Comparison of ENCODE assay signal across 8 mouse cellular contexts in the genomic region with DNA sequence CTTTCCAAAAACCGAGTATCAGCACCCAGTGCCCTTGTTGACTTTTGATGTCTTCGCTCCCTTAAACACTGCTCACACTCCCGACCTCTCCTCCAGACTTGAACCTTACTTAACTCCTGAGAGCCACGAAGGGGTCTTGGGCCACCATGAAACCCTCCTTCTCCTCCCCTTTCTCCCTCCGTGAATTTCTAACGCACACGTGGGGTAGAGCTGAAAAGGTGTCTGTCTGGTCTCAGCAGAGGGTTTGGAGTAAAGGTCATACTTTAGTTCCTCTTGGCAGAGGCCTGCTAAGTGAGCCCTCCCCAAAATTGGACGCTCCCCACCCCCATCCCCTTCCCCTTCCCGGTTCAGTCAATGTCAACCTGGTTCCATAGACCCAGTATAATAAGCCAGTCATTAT. TPM values are rescaled to one million over a fixed set of nuclear protein-coding genes. Genes with fewer than 3 reads are reported as not detected.
DNase-seq lines count a peak whose midpoint lies in the region; ATAC-seq lines count a peak whose summit lies in the region.

No protein-coding gene starts in this region.

- peak overlapping the region; percentile 95 for H3K27ac ChIP-seq in heart, embryonic 10.5 days
- H3K27ac ChIP-seq in brown adipose tissue, adult 24 weeks (replicated peaks; ENCODE audit: low read depth, low read length), result peak overlapping the region; percentile 95
- no peak overlapping the region for H3K27ac ChIP-seq in hindbrain, embryonic 11.5 days (ENCODE audit: low read depth, low read length)

- H3K4me2 ChIP-seq in hindbrain, embryonic 11.5 days (replicated peaks; ENCODE audit: low read depth, low read length), result peak overlapping the region; percentile 55

- ATAC-seq in hindbrain, embryonic 11.5 days (ENCODE audit: low FRiP score), result no peak
- no peak for ATAC-seq in granulocyte monocyte progenitor cell, adult 5-6 weeks (replicated peaks; ENCODE audit: poor library complexity, severe bottlenecking)

- peak overlapping the region; percentile 55 for H3K9ac ChIP-seq in hindbrain, embryonic 11.5 days (ENCODE audit: low read depth, low read length)

- H3K36me3 ChIP-seq in heart, embryonic 10.5 days, result no peaks in the 10 kb centered on the region
- H3K36me3 ChIP-seq in hindbrain, embryonic 11.5 days (ENCODE audit: control insufficient read depth, insufficient read depth, low read length), result no peaks in the 10 kb centered on the region

- peak overlapping the region; percentile 95 for H3K4me3 ChIP-seq in heart, embryonic 10.5 days
- H3K4me3 ChIP-seq in brown adipose tissue, adult 24 weeks (ENCODE audit: insufficient read depth, low read depth, low read length), result peak overlapping the region; percentile 84
- H3K4me3 ChIP-seq in hindbrain, embryonic 11.5 days (ENCODE audit: low read depth, low read length), result peak overlapping the region; percentile 93

- no peaks in the 10 kb centered on the region for H3K9me3 ChIP-seq in heart, embryonic 10.5 days
- H3K9me3 ChIP-seq in hindbrain, embryonic 11.5 days (ENCODE audit: control insufficient read depth, low read length), result no peaks in the 10 kb centered on the region

- DNase-seq in heart, embryonic 10.5 days (ENCODE audit: low spot score), result no peak
- DNase-seq in heart, adult 8-10 months (ENCODE audit: low spot score), result no peak
- DNase-seq in hindbrain, embryonic 11.5 days (ENCODE audit: low spot score), result no peak
- DNase-seq in liver, result peak; percentile 22
- DNase-seq in skeletal muscle tissue, adult 2 months (ENCODE audit: low read depth, low spot score), result peak; percentile 41
- DNase-seq in frontal cortex, adult 2 months (ENCODE audit: extremely low spot score in 1 of 2, low spot score in 1 of 2), result no peak

- 5% methylated on average over 9 of the region's 9 CpGs for WGBS in heart, embryonic 10.5 days
- WGBS in hindbrain, embryonic 11.5 days, result 3% methylated on average over 9 of the region's 9 CpGs

- H3K4me1 ChIP-seq in heart, embryonic 10.5 days, result peaks cover 8% of the 10 kb centered on the region
- peaks cover 2% of the 10 kb centered on the region; the same call in 1 of the 2 replicates for H3K4me1 ChIP-seq in brown adipose tissue, adult 24 weeks (ENCODE audit: control insufficient read depth, insufficient read depth, insufficient read length, low read length)
- 0 out of 2 replicates have a peak, but pooled peaks cover 2% of the 10 kb centered on the region for H3K4me1 ChIP-seq in hindbrain, embryonic 11.5 days (replicated peaks; ENCODE audit: control insufficient read depth, insufficient read depth, low read length)

- no peaks in the 10 kb centered on the region for H3K27me3 ChIP-seq in heart, embryonic 10.5 days (ENCODE audit: insufficient read depth, poor library complexity, severe bottlenecking)
- no peaks in the 10 kb centered on the region for H3K27me3 ChIP-seq in hindbrain, embryonic 11.5 days (ENCODE audit: control insufficient read depth, insufficient read depth, low read length)

RNA-seq across cellular contexts. Expression of gene Mpc2, which starts 1.2 kb away (rescaled TPM):
- 145 and 179 TPM in 2 replicates for polyA plus RNA-seq in heart, embryonic 10.5 days (2016; fragmentation: Nextera tagmentation; extraction: Ambion mirVana)
- 100 to 1,000 TPM; 565 to 633 (median 602) TPM for total RNA-seq in heart, adult 8-10 months (2022)
- polyA plus RNA-seq in brown adipose tissue, adult 24 weeks (2012; ENCODE audit: insufficient read depth, insufficient read length, missing spikeins), result 2,118 and 2,348 TPM in 2 replicates
- polyA plus RNA-seq in hindbrain, embryonic 11.5 days (2014; fragmentation: Nextera tagmentation; extraction: Ambion mirVana), result 127 and 129 TPM in 2 replicates
- polyA plus RNA-seq in frontal cortex, adult 2 months (2012; rRNA removed), result 128 and 140 TPM in 2 replicates
- 106 and 109 TPM in 2 replicates for total RNA-seq in granulocyte monocyte progenitor cell, adult 5-6 weeks (2014; fragmentation: Nextera tagmentation)
- 107 and 114 TPM in 2 replicates for total RNA-seq in granulocyte monocyte progenitor cell, adult 5-6 weeks (2017)

RNA-seq across cellular contexts. Expression of gene Dcaf6, which starts 1.4 kb away (rescaled TPM):
- polyA plus RNA-seq in heart, embryonic 10.5 days (2016; fragmentation: Nextera tagmentation; extraction: Ambion mirVana), result 8.7 and 11.8 TPM in 2 replicates
- 100 to 1,000 TPM; 103 to 113 (median 109) TPM for total RNA-seq in heart, adult 8-10 months (2022)
- polyA plus RNA-seq in brown adipose tissue, adult 24 weeks (2012; ENCODE audit: insufficient read depth, insufficient read length, missing spikeins), result 48.9 and 57.7 TPM in 2 replicates
- polyA plus RNA-seq in hindbrain, embryonic 11.5 days (2014; fragmentation: Nextera tagmentation; extraction: Ambion mirVana), result 11.8 and 11.9 TPM in 2 replicates
- 53.4 and 63.8 TPM in 2 replicates for polyA plus RNA-seq in frontal cortex, adult 2 months (2012; rRNA removed)
- total RNA-seq in granulocyte monocyte progenitor cell, adult 5-6 weeks (2014; fragmentation: Nextera tagmentation), result 5.9 and 6.6 TPM in 2 replicates
- total RNA-seq in granulocyte monocyte progenitor cell, adult 5-6 weeks (2017), result 7.8 and 8.7 TPM in 2 replicates

RNA-seq across cellular contexts. Expression of gene Adcy10, which starts 23.3 kb away (rescaled TPM):
- polyA plus RNA-seq in heart, embryonic 10.5 days (2016; fragmentation: Nextera tagmentation; extraction: Ambion mirVana), result not detected in 2 replicates
- not detected for total RNA-seq in heart, adult 8-10 months (2022)
- 5.6 and 5.7 TPM in 2 replicates for polyA plus RNA-seq in brown adipose tissue, adult 24 weeks (2012; ENCODE audit: insufficient read depth, insufficient read length, missing spikeins)
- polyA plus RNA-seq in hindbrain, embryonic 11.5 days (2014; fragmentation: Nextera tagmentation; extraction: Ambion mirVana), result 0.04 and 0.15 TPM in 2 replicates
- 0.11 and 0.30 TPM in 2 replicates for polyA plus RNA-seq in frontal cortex, adult 2 months (2012; rRNA removed)
- total RNA-seq in granulocyte monocyte progenitor cell, adult 5-6 weeks (2014; fragmentation: Nextera tagmentation), result 0.21 TPM in 1 of 2 replicates, not detected in the other
- 0.93 TPM in 1 of 2 replicates, not detected in the other for total RNA-seq in granulocyte monocyte progenitor cell, adult 5-6 weeks (2017)

Comparison
In these comparisons a context has a peak if more than half of its experiments do, and no peak if none do; other contexts are left out.
1. DNase-seq: peak in liver (single experiment) and skeletal muscle tissue, adult 2 months (single experiment); none in heart, embryonic 10.5 days (single experiment), heart, adult 8-10 months (single experiment), hindbrain, embryonic 11.5 days (single experiment) and frontal cortex, adult 2 months (0 of 2).
2. RNA of gene Mpc2, which starts 1.2 kb away (polyA plus RNA-seq): 2,118 to 2,348 TPM in brown adipose tissue, adult 24 weeks; 145 to 179 TPM in heart, embryonic 10.5 days, 128 to 140 TPM in frontal cortex, adult 2 months and 127 to 129 TPM in hindbrain, embryonic 11.5 days; every median in the first group is over 10 times any median in the second.
3. Peak in every context shown above with its lines, with median percentiles within 50 percentile points of each other: H3K4me3 ChIP-seq.